Mouse (Mus musculus) embryonic facial prominence, embryonic 13.5 days (tissue): ENCODE measurements around the gene Gtf2h3. TPM values are rescaled to one million over a fixed set of nuclear protein-coding genes. Genes with fewer than 3 reads are reported as not detected.
"Not testable (repeated sequence)": the region's sequence is repeated elsewhere in the genome, so short reads cannot be mapped to it uniquely, and the experiment has no call there.

Experiments used
- ATAC-seq: fragments of 200-750 bp; cut with Nextera tagmentation; 2 replicates; pipeline ENCODE4 v1.8.0; 2017; ENCODE audit warnings: low read depth; ENCODE audit not compliant: insufficient number of reproducible peaks, insufficient read depth, low FRiP score, low TSS enrichment
- H3K27ac ChIP-seq: fragments of 300-500 bp; sonication (generic); 2 replicates; pipeline ENCODE4 v1.5.1; 2015; ENCODE audit warnings: moderate library complexity, mild to moderate bottlenecking, inconsistent platforms
- H3K27me3 ChIP-seq: fragments of 300-500 bp; sonication (generic); 2 replicates; pipeline ENCODE4 v1.6.1; 2015; ENCODE audit warnings: mild to moderate bottlenecking, inconsistent platforms
- H3K36me3 ChIP-seq: fragments of 300-500 bp; sonication (generic); 2 replicates; pipeline ENCODE4 v1.6.1; 2015; ENCODE audit warnings: mild to moderate bottlenecking, inconsistent platforms
- H3K4me1 ChIP-seq: fragments of 300-500 bp; sonication (generic); 2 replicates; pipeline ENCODE4 v1.6.1; 2015; ENCODE audit warnings: inconsistent platforms
- H3K4me2 ChIP-seq: fragments of 300-500 bp; sonication (generic); 2 replicates; pipeline ENCODE4 v1.6.1; 2015; ENCODE audit warnings: moderate library complexity, mild to moderate bottlenecking, inconsistent platforms
- H3K4me3 ChIP-seq: fragments of 300-500 bp; sonication (generic); 2 replicates; pipeline ENCODE4 v1.5.1; 2015; ENCODE audit warnings: mild to moderate bottlenecking, inconsistent platforms
- H3K9ac ChIP-seq: fragments of 300-500 bp; sonication (generic); 2 replicates; pipeline ENCODE4 v1.6.1; 2015; ENCODE audit warnings: mild to moderate bottlenecking, inconsistent platforms
- H3K9me3 ChIP-seq: fragments of 300-500 bp; sonication (generic); 2 replicates; pipeline ENCODE4 v1.6.1; 2016; ENCODE audit warnings: inconsistent platforms
- WGBS: fragments of 180-500 bp; shearing (Covaris S2); methylation state at CpG from one replicate; pipeline ENCODE4 v1.1.7; 2015; ENCODE audit warnings: mixed read lengths; 5-methylcytosine and 5-hydroxymethylcytosine counted together
- polyA plus RNA-seq: library from polyadenylated mRNA; unstranded; fragments of >200 nt; fragmentation: Nextera tagmentation; extraction: Ambion mirVana; gene quantifications from 2 replicates; pipeline ENCODE4 v1.2.1, GENCODE M21; 2015

Gene Gtf2h3
- polyA plus RNA-seq, 1 experiment from 2014 or later = 72.3 TPM

GRCm38 (mm10) chr5:124582515-124582914 lies 3.6 kb downstream of the Gtf2h3 start:
- Histone ChIP-seq H3K36me3 (peaks cover 47% of the 10 kb centered on the region), H3K27ac (no peak overlapping the region), H3K4me3 (no peak overlapping the region), H3K9me3 (no peaks in the 10 kb centered on the region), H3K4me1 (peaks cover 23% of the 10 kb centered on the region), H3K9ac (no peak overlapping the region), H3K27me3 (no peaks in the 10 kb centered on the region), H3K4me2 (no peak overlapping the region)
- ATAC-seq = no peak
- WGBS = 93% methylated on average over 5 of the region's 5 CpGs

- Histone ChIP-seq H3K9ac (peak overlapping the region; percentile 7; the same call in 1 of the 2 replicates), H3K27me3 (no peaks in the 10 kb centered on the region), H3K4me3 (no peak overlapping the region), H3K4me2 (no peak overlapping the region), H3K27ac (no peak overlapping the region), H3K9me3 (no peaks in the 10 kb centered on the region), H3K4me1 (no peaks in the 10 kb centered on the region), H3K36me3 (peaks cover 87% of the 10 kb centered on the region)
- ATAC-seq = no peak
- 88% methylated on average over 3 of the region's 3 CpGs for WGBS
Observed at GRCm38 (mm10) chr5:124592768-124593167, 13.8 kb downstream of the Gtf2h3 start.

GRCm38 (mm10) chr5:124598224-124599174 lies 19.6 kb downstream of the Gtf2h3 start:
- peak overlapping the region; percentile 74 for H3K4me3 ChIP-seq
- peaks cover 41% of the 10 kb centered on the region for H3K36me3 ChIP-seq
- peak overlapping the region; percentile 97 for H3K4me2 ChIP-seq
- no peaks in the 10 kb centered on the region for H3K27me3 ChIP-seq
- WGBS = 7% methylated on average over 30 of the region's 30 CpGs
- H3K9ac ChIP-seq = peak overlapping the region; percentile 74
- no peaks in the 10 kb centered on the region for H3K9me3 ChIP-seq
- peaks cover 15% of the 10 kb centered on the region for H3K4me1 ChIP-seq
- H3K27ac ChIP-seq = no peak overlapping the region
- ATAC-seq = peak; percentile 99

GRCm38 (mm10) chr5:124599726-124600125 lies 20.8 kb downstream of the Gtf2h3 start:
- H3K36me3 ChIP-seq = peaks cover 29% of the 10 kb centered on the region
- not testable (repeated sequence) for H3K9me3 ChIP-seq, H3K9ac ChIP-seq, H3K27ac ChIP-seq, ATAC-seq, H3K4me3 ChIP-seq, H3K27me3 ChIP-seq
- peak overlapping the region; percentile 97 for H3K4me2 ChIP-seq
- H3K4me1 ChIP-seq = peaks cover 15% of the 10 kb centered on the region
- WGBS = 52% methylated on average over 8 of the region's 8 CpGs

- Histone ChIP-seq H3K4me2 (no peak overlapping the region), H3K36me3 (peaks cover 5% of the 10 kb centered on the region), H3K4me3 (no peak overlapping the region), H3K9me3 (no peaks in the 10 kb centered on the region), H3K9ac (no peak overlapping the region), H3K27me3 (no peaks in the 10 kb centered on the region), H3K4me1 (peaks cover 15% of the 10 kb centered on the region), H3K27ac (no peak overlapping the region)
- 64% methylated on average over 5 of the region's 5 CpGs for WGBS
- no peak for ATAC-seq
Observed at GRCm38 (mm10) chr5:124602349-124602748, 23.4 kb downstream of the Gtf2h3 start.

- no peak for ATAC-seq
- WGBS = 91% methylated on average over 4 of the region's 4 CpGs
Observed at GRCm38 (mm10) chr5:124604296-124604695, 25.4 kb downstream of the Gtf2h3 start.

GRCm38 (mm10) chr5:124605041-124605622 lies 26.2 kb downstream of the Gtf2h3 start:
- 85% methylated on average over 17 of the region's 17 CpGs for WGBS

More at GRCm38 (mm10) chr5:124604296-124604695, 25.4 kb downstream of the Gtf2h3 start:
- peaks cover 5% of the 10 kb centered on the region for H3K4me1 ChIP-seq
- H3K4me3 ChIP-seq = no peak overlapping the region
- peaks cover 14% of the 10 kb centered on the region; the same call in 1 of the 2 replicates for H3K36me3 ChIP-seq
- no peaks in the 10 kb centered on the region for H3K9me3 ChIP-seq
- no peak overlapping the region for H3K4me2 ChIP-seq
- H3K27ac ChIP-seq = no peak overlapping the region
- H3K9ac ChIP-seq = no peak overlapping the region
- no peaks in the 10 kb centered on the region for H3K27me3 ChIP-seq

GRCm38 (mm10) chr5:124610965-124611364 lies 32.0 kb downstream of the Gtf2h3 start:
- Histone ChIP-seq H3K4me2 (no peak overlapping the region), H3K27ac (no peak overlapping the region), H3K9me3 (no peaks in the 10 kb centered on the region), H3K36me3 (peaks cover 30% of the 10 kb centered on the region), H3K4me1 (no peaks in the 10 kb centered on the region), H3K9ac (no peak overlapping the region), H3K4me3 (no peak overlapping the region), H3K27me3 (no peaks in the 10 kb centered on the region)
- ATAC-seq = no peak
- 75% methylated on average over 10 of the region's 10 CpGs for WGBS

More at GRCm38 (mm10) chr5:124605041-124605622, 26.2 kb downstream of the Gtf2h3 start:
- no peak overlapping the region for H3K27ac ChIP-seq
- no peaks in the 10 kb centered on the region for H3K27me3 ChIP-seq
- peaks cover 14% of the 10 kb centered on the region; the same call in 1 of the 2 replicates for H3K36me3 ChIP-seq
- no peak for ATAC-seq
- H3K4me3 ChIP-seq = no peak overlapping the region
- H3K9me3 ChIP-seq = no peaks in the 10 kb centered on the region
- no peaks in the 10 kb centered on the region for H3K4me1 ChIP-seq
- H3K4me2 ChIP-seq = no peak overlapping the region
- H3K9ac ChIP-seq = no peak overlapping the region

GRCm38 (mm10) chr5:124614709-124615108 lies 35.8 kb downstream of the Gtf2h3 start:
- WGBS = 87% methylated on average over 11 of the region's 11 CpGs
- no peak for ATAC-seq
- H3K4me3 ChIP-seq = no peak overlapping the region
- no peaks in the 10 kb centered on the region for H3K27me3 ChIP-seq
- H3K4me1 ChIP-seq = no peaks in the 10 kb centered on the region
- H3K4me2 ChIP-seq = no peak overlapping the region
- no peak overlapping the region for H3K9ac ChIP-seq
- peaks cover 18% of the 10 kb centered on the region for H3K36me3 ChIP-seq
- H3K9me3 ChIP-seq = no peaks in the 10 kb centered on the region
- 0 out of 2 replicates have a peak overlapping the region, but pooled peaks have one; percentile 11 for H3K27ac ChIP-seq

GRCm38 (mm10) chr5:124618711-124619110 lies 39.8 kb downstream of the Gtf2h3 start:
- Histone ChIP-seq H3K36me3 (peaks cover 7% of the 10 kb centered on the region; the same call in 1 of the 2 replicates), H3K9me3 (no peaks in the 10 kb centered on the region), H3K27ac (no peak overlapping the region), H3K4me2 (no peak overlapping the region), H3K9ac (no peak overlapping the region), H3K4me1 (no peaks in the 10 kb centered on the region), H3K4me3 (no peak overlapping the region), H3K27me3 (no peaks in the 10 kb centered on the region)
- ATAC-seq = no peak
- WGBS = 75% methylated on average over 10 of the region's 10 CpGs

GRCm38 (mm10) chr5:124621362-124621761 lies 42.4 kb downstream of the Gtf2h3 start:
- no peak overlapping the region for H3K9ac ChIP-seq
- H3K9me3 ChIP-seq = no peaks in the 10 kb centered on the region
- no peak overlapping the region for H3K4me2 ChIP-seq
- ATAC-seq = no peak
- no peak overlapping the region for H3K27ac ChIP-seq
- no peaks in the 10 kb centered on the region for H3K4me1 ChIP-seq
- peaks cover 4% of the 10 kb centered on the region; the same call in 1 of the 2 replicates for H3K36me3 ChIP-seq
- WGBS = 80% methylated on average over 13 of the region's 13 CpGs
- no peak overlapping the region for H3K4me3 ChIP-seq
- H3K27me3 ChIP-seq = no peaks in the 10 kb centered on the region
